Mouse (Mus musculus): ENCODE data around the gene Zfp414.
"Not testable (repeated sequence)": the region's sequence is repeated elsewhere in the genome, so short reads cannot be mapped to it uniquely, and the experiment has no call there.

The Zfp414 gene

DNA sequence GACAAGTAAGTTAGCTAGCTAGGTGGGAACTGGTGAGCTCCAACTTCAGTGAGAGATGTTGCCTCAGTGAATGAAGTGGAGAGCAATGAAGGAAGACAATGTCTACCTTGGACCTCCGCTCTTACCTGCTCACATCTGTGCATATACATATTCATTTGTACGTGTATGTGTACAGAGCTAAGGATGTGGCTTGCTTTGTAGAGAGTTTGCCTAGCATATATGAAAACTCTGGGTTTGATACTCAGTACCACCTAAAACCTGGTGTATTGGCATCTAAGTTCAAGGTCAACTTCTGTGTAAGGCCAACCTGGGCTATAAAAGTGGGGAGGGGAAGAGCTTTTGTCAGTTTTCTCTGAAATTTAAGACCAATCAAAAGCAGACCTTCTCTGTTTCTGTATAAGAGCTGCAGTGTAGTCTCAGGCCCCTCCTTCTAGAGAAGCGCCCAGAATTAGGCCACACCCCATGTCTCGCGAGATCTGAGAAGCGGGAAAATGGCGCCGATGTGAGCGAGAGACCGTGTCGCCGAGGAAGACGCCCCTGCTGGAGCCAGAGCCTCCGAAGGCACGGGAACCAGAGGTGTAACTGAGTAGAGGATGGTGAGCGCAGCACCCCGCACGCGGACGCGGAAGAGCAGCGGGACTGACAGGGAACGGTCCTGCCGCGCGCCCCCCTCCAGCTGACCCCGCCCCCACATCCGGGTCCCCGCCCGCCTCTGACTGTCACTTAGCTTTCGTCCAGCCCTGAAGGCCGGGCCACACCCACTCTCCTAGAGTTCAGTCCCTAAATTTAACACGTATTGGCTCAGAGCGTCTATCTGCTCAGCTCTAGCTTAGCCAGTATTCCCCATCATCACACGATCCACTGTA, at the start of gene Zfp414:
Gene Zfp414 (plus strand): TSS at position 470 of the 866 bp plus-strand sequence.
- peak; percentile 96 for DNase-seq (ENCODE audit: low spot score)

DNA sequence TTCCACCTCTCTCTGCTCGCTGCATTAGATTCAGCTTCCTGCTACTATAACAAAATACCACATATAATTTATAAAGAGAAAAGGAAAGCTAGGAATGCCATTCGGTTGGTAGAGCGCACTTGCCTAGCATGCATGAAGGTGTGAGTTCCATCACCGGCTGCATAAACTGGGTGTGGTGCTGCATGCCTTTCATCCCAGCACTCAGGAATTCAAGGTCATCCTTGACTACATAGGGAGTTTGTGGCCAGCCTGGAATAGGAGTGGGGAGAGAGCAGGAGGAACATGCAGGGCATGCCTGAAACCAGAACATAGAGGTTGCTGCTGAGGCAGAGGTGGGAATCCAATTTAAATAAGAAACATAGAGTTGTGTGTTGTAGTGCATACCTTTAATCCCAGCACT, 44.8 kb upstream of the Zfp414 start:
- DNase-seq (ENCODE audit: low spot score), result no peak

DNA sequence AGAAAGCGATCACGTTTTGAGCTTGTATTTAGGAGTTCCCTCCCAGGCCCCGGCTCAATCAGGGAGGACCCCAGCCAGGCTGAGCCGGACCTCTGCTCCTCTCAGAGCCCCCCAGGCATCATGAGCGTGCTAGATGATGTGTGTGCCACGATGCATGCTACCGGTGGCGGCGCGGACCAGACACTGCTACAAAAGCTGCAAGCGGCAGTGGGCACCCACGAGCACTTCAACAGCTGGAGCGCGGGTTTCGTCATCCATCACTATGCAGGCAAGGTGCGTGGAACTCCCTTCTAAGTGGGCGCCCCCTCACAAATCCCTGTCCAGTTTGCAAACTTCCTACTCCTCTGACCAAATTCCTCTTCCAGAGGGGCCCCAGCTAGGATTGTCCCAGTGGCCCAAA, 42.9 kb upstream of the Zfp414 start:
- no peak for DNase-seq (ENCODE audit: low spot score)

DNA sequence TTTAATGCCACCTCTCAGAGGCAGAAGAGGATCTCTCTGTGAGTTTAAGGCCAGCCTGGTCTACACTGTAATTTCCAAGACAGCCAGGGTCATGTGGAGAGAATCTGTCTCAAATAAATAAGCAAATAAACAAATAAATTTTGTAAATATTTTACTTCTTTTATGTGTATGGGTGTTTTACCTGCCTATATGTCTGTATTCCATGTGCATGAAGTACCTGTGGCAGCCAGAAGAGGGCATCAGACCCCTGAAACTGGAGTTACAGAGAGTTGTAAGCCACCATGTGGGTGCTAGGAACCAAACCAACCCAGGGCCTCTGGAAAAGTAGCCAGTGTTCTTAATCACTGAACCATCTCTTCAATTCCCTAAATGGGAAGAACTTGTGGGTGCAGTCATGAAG, 31.6 kb upstream of the Zfp414 start:
- DNase-seq (ENCODE audit: low spot score), result no peak

GRCm38 (mm10) chr17:33598506-33598905, 30.4 kb upstream of the Zfp414 start:
- no peak for DNase-seq (ENCODE audit: low spot score)

DNA sequence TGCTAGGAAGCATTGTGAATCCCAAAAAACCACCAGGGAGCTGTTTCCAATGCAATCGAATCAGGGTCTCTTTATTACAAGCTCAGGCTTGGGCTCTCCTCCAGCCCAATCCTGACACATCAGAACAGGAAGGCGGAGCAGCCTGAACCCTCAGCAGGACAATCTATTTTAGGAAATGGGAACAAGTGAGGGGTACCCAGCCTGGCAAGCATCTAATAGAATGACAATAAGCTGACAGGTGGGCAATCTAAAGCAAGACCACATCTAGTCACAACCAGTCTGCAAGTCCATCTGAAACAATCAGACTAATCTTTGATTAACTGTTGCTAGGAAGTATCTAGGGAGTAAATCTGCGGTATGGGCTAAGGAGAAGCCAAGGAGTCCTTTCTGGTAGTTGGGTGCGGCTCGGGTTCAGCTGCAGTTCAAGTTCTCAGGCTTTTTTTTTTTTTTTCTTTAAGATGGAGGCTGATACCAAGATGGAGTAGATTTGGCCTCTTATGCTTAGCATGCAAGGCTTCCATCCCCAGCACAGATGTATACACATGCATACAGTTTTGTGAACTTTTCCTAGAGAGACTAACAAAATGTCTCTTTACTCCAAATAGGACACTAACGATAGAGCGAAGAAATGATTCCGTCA, 28.9 kb upstream of the Zfp414 start:
- DNase-seq (ENCODE audit: low spot score), result no peak

DNA sequence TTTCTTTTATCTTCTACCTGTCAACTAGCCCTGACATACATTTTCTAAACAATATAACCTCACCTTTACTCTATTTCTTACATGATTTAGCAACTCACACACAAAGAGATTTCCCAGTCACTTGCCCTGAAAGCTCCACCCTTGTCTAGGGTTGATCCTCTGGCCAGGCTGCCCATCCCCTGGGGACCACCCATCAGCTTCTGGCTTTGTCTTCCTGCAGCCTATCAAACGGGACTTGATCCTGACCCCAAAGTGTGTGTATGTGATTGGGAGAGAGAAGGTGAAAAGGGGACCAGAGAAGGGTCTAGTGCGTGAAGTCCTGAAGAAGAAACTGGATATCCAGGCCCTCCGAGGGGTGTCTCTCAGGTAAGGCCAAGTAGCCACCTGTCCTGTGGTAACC, 28.1 kb upstream of the Zfp414 start:
- no peak for DNase-seq (ENCODE audit: low spot score)

GRCm38 (mm10) chr17:33601947-33602346, 26.9 kb upstream of the Zfp414 start:
- no peak for DNase-seq (ENCODE audit: low spot score)

DNA sequence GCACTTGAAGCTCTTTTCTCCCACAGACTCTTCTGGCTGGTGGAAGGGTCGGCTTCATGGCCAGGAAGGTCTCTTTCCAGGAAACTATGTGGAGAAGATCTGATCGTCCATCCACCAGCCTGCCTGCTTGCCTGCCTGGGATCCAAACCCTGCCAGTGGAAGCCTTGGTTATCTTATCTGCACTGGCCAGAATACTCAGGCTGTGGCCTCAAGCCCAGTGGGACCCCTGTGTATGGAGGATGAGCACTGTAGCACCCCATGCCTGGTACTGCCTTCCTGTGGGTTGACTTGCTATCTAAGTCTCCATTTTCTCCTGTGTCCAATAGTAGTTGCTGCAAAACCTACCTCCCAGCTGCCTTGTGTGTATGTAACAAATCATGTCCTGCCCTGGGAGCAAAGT, 21.6 kb upstream of the Zfp414 start:
- DNase-seq (ENCODE audit: low spot score), result no peak

DNA sequence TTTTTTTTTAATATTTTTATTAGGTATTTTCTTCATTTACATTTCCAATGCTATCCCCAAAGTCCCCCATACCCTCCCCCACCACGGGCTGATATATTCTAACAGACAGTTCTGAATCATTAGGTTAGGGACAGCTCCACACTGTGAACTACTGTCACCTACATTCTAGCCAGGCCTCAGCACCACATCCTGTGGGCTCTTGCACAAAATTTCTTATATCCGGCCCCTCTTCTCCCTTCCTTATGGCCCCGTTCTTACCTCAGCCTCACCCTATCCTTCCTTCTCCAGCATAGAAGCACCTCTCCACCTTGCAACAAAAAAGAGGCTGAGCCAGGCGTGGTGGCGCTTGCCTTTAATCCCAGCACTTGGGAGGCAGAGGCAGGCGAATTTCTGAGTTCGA, 18.3 kb upstream of the Zfp414 start:
- no peak for DNase-seq (ENCODE audit: low spot score)

GRCm38 (mm10) chr17:33613726-33614125, 15.2 kb upstream of the Zfp414 start:
- DNase-seq (ENCODE audit: low spot score), result not testable (repeated sequence)

DNA sequence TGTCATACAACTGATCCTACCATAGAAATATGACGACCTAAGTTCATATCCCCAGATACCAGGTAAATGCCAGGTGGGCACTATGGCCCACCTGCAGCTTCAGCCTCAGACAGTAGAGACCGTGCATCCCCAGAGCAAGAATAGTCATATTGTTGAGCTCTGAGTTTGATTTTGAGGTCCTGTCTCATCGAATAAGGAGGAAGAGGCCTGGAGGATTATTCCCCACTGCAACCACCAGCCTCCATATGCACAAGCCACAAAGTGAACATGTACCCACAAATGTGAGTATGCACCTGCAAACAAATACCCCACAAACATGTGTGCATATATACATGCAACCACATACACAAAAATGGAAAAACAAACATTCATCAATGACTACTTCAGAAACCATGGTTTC, 1.6 kb upstream of the Zfp414 start:
- DNase-seq (ENCODE audit: low spot score), result no peak

- no peak for DNase-seq (ENCODE audit: low spot score)
Measured at GRCm38 (mm10) chr17:33629487-33630125, 716 bp downstream of the Zfp414 start.

- no peak for DNase-seq (ENCODE audit: low spot score)
Measured at GRCm38 (mm10) chr17:33630171-33630895, 1.4 kb downstream of the Zfp414 start.

- no peak for DNase-seq (ENCODE audit: low spot score)
Measured at GRCm38 (mm10) chr17:33631236-33631635, 2.3 kb downstream of the Zfp414 start.

- no peak for DNase-seq (ENCODE audit: low spot score)
Measured at GRCm38 (mm10) chr17:33631796-33632195, 2.9 kb downstream of the Zfp414 start.

DNA sequence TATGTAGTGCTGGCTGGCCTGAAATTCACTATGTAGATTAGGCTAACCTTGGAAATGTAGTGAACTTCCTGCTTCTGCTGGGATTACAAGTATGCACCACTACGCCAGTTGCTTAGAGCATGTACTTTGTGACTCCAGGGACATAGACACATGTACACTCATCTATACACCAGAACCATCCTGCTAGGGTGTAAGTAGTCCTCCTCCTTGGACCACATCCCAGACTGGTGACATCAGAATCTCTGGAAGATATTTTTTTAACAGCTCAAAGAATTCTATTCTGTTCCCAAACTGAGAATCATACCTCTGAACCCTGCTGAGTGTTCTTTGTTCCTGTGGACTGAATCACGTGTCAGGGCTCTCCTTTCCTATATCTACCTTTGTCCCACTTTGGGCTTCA, 8.1 kb downstream of the Zfp414 start:
- DNase-seq (ENCODE audit: low spot score), result no peak

DNA sequence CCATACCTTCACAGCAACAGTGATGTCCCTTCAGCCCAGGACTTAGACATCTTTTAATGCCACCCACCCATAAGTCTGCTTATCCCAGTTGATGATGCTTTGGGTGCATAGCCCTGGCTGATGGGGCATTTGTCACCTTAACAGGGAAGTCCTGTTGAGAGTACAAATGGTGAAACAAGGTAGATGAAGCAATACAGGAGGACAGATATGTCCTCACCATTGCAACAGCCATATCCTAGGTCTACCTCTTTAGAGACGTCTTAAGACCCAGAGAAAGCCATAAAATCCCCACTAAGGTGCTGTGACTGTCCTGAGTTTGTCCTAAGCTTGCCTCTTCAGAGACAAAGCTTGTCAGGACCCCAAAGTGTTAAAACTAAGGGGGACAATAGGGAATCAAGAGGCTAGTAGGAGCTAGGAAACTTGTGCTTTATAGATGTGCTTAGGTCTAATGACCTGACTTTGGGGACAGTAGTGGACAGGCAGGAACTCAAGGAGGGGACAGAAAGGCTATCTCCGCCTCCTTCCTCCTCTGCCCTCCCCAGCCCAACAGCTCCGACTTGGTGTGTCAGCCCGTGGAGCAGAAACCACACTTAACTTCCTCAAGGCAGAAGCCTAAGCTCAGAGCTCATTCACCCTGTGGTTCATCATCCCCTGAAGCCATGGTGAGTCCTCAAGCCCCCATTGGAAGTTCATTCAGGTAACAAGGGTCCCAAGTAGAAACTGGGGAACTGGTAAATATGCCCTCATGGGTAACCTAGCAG, 8.8 kb downstream of the Zfp414 start, which contains the start of gene Pram1:
Gene Pram1 (plus strand): TSS at position 541 of the 761 bp plus-strand sequence.
- DNase-seq (ENCODE audit: low spot score), result no peak

GRCm38 (mm10) chr17:33639743-33640142, 10.9 kb downstream of the Zfp414 start:
- DNase-seq (ENCODE audit: low spot score), result no peak

DNA sequence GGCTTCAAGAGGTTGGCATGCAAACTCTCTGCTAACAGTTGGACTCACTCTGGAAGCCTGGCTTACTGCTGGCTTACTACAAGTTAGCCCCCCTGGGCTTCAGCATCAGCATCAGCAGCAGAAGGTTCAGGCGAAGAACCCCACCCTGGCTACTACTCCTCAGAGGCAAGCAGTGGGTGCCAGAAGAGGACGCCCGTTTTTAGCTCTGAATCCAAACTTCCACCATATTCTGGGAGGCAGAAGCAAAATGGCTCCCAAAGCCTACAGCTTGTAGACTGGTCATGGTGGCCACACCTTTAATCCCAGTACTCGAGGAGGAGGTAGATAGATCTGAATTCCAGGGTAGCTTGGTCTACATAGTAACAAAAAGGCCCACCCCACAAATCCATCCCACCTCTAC, 15.2 kb downstream of the Zfp414 start:
- no peak for DNase-seq (ENCODE audit: low spot score)

- no peak for DNase-seq (ENCODE audit: low spot score)
Measured at GRCm38 (mm10) chr17:33645073-33645472, 16.2 kb downstream of the Zfp414 start.
